Mouse (Mus musculus) 416B (cell line): ENCODE data around the gene 5330417C22Rik.

ENCODE experiments used
- DNase-seq: peaks from one replicate; pipeline ENCODE4 v3.0.0; 2011; ENCODE audit warnings: low read depth

Gene 5330417C22Rik

DNA sequence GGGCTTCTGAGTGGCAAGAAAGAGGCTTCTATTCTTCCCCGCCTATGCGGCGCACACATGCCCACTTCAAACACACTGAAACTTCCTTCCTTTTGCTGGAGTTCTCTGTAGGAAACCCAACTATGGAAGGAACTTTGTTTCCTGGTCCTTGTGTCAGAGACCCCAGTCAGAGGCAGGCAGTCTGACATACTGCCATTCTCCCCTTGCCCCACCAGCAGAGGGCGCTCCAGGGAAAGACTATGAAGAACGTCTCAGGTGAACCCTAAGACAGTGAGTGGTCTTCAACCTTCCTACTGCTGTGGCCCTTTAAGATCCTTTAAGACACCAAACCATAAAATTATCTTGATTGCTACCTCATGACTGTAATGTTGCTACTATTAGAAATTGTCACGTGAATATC lies 69.9 kb downstream of the 5330417C22Rik start:
- DNase-seq = peak; percentile 73

DNA sequence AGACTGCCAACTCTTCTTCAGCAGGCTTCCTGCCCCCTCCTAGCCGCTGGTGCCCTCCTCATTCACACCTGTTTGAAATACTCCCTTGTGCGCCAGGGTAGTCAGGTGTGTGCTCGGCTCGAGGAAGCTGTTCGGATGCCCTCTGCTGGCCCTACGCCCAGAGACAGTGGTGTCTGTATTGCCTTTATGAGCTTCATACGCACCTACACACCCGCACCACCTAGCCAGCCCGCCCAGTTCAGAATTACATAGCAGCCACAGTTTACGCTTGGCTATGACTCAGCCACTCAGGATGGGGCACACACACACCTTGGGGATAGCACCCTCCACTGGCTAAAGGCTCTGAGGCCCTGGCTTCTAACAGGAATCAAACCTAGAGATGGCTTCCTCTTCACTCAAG lies 77.5 kb downstream of the 5330417C22Rik start:
- DNase-seq = peak; percentile 54

DNA sequence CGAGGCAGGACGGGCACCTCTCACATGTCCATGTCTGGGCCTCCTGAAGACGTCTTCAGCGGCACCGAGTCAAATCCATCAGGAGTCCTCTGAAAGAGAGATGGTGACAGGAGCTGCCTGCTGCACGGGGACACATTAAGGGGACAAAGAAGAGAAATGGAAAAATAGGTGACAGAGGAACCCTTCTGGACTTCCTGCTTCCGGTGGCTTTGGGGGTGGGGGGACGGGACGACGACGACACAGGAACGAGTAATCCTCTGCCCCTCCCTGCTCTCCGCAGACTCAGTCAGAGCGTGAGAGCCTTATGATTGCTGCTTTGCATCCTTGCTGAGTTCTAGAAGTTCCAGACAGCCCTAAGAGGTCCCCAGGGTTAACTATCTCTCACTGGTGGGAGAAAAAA lies 78.0 kb downstream of the 5330417C22Rik start:
- peak; percentile 51 for DNase-seq

DNA sequence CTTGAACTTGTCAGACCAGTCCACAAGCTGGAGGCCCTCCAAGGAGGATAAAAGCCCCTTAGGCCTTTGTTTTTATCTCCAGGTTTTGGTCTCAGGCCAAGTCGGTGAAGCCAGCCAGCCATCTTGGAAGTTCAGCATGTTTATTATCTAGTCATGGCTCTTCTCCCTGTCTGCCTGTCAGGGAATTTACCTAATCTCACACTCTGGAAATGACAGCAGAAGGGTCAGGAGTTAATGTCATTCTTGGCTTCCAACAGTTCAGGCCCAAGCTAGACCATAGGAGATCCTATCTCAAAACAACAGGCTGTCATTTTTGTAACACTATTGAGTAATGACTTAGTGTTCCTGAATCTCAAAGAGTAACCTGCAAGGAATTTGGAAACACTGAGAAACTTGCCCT lies 82.2 kb downstream of the 5330417C22Rik start:
- no peak for DNase-seq

DNA sequence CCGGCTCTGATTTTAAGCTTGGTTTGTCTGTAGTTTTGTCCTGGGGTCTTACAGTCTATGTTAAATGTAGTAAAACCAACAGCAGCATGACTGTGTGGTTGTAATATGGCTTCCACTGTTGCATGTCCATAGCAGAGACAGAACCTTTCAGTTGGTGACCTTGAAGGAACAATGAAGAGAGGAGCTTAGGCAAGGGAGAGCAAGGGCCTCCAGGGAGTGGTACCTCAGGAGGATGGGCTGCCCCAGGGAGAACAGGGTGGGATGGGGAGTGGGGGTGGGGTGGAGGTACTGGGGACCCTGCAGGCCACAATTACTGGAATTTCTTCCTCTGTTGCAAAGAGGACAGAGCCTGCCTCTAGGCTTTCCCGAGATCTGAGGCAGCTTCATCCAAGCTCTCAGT lies 84.4 kb downstream of the 5330417C22Rik start:
- no peak for DNase-seq

DNA sequence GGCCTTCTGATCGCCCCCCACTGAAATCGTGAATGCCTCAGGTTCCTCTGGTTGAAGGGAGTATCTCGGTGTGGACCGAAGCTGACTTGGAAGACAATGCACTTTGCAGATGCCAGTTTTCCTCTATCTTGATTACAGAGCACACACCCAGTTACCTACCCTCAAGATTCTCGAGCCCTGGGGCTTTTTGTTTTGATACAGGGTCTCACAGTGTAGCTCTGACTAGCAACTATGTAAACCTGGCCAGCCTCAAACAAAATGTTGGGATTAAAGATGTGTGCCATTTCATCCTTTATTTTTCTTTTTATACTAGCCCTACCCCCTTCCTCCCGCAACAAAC lies 91.0 kb downstream of the 5330417C22Rik start:
- DNase-seq = no peak

DNA sequence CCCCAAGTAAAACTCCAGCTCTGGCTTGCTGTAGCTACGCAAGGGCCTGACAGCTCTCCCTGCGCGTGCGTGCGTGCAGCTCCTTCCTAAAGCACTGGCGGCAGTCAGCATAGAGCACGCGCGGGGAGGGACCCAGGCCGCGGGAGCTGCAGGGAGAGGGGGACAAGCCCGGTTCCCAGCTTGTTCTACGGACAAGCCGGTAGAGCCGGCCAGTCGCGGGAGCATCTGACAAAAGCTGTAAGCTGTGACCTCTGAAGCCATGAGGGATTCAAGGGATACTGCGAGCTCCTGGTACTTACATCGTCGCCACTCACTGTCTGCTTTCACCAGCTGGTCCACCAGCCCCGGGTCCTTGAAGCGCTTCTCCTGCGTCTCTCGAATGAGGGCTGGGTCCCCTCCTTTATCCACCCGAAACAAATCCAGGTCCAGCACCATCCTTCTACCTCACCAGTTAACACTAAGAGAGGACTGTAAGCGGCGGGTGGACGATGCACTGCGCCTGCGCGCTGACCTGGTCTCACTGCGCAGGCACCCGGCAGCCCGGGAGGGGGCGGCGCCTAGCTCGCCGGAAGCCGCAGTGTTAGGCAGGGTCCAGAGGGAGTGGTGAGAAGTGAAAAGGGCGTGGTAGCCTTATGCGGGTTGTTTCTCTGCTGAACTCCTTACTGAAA lies 91.5 kb downstream of the 5330417C22Rik start, which contains the start of gene Sars:
Gene Sars (minus strand): TSS at position 512 of the 668 bp plus-strand sequence.
- DNase-seq = peak; percentile 92

DNA sequence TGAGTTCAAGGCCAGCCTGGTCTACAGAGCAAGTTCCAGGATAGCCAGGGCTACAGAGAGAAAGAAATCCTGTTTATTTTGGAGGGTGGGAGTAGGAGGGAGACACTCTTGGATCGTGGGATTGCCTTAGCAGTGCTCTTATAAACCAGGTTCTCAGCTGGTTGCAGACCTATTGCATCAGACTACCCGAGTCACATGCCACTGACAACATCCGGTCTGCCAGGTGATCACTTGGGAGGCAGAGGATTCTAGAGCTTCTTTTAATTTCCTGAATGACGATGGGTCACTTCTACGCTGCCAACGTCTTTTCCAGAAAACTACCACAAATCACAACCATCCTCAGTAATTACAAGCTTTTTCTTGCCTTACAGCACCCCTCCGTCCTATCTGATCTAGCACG lies 92.3 kb downstream of the 5330417C22Rik start:
- peak; percentile 89 for DNase-seq

DNA sequence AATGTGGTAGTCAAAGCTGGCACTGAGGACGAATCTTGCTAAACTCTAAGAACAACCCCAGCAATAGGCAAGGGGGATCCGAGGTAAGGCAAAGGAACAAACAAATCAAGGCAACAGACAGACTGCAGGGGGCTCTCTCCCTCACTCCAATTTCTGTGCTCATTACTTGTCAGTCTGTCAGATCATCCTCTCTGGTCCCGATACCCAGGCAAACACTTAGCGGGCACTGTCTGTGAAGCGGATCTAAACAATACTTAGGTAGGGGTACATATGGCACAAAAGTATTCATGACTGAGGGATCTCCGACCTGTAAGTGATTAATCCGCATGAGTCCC lies 100.0 kb downstream of the 5330417C22Rik start:
- no peak for DNase-seq

DNA sequence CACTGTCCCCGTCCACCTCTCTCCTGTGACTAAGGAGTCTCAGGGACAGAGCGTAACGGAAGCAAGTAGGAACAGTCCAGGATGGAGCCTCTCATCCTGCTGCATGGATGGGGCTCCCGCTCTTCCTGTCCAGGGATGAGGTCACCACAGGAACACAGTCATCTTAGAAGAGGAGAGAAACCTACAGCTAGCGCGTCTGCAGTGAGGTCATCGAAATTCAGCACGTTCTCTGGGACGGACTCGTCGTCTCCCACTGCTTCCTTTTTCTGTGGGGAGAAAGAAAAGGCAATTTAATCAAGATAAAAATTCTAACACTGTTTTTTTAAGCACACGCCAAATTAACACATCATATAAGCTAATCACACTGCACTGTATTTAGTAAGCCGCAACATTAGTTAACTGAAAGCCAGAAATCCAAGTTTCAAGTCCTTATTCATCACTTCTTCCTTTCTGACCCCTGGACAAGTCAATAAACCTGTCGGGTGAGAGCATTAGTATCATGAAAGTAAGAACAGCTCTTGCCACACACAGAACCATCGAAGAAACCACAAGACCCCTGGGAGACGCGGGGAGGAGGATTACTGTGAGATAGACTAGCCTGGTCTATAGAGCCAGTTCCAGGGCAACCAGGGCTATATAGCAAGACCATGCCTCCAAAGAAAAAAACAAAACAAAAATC lies 100.5 kb downstream of the 5330417C22Rik start:
- DNase-seq = no peak

DNA sequence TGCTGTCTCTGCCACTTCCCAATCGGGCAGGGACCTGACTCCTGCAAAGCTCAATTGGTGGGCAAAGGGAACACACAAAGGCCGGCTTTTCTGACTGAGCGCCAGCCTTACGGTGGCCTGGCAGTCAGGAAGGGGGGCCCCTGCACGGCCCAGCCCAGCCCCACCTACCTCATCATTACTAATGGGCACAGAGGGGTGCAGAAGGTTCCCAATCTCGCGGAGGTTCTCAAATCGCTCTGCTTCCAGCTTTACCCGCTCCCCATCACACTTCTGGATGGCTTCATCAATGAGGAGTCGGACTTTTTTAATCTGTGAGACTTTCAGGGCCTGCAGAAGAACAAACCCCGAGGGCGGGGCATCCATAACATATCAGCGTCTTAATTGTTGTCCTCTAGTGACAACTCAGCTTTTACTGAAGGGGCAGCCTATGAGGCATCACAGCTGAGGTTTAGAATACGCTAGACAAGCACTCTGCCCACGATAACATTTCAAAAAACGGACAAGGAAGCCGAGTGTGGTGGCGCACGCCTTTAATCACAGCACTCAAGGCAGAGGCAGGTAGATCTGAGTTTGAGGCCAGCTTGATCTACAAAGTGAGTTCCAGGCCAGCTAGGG lies 102.3 kb downstream of the 5330417C22Rik start:
- no peak for DNase-seq

DNA sequence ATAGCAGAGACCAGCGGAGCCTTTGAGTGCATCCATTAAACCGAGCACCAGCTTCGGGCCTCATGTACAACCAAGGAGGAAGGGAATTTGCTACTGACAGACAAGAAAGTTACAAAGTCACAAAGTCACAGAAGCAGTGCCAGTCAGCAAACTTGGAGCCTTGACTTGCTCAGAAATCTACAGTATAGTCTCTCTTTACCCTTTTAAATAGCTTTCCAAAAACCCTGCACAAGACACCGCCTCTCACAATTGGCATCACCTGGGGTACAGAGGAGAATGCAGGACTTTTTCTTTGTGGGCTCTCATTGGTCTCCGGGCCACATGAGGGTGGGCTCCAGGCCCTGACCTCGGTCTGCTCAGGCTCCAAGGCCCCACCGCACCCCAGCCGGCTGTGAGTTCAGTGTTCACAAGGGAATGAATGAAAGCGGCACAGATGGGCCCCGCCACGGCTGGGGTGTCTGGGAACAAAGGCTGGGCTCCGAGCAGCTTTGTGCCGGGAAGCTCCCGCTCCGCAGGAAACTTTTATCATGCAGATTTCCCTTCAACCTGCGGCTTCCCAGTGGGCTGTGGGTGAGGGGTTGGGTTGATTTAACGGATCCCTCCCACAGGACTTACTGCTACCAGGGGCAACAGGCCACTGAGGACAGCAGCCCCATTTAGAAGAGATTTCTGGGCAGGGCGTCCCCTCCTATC lies 103.0 kb downstream of the 5330417C22Rik start:
- DNase-seq = no peak

DNA sequence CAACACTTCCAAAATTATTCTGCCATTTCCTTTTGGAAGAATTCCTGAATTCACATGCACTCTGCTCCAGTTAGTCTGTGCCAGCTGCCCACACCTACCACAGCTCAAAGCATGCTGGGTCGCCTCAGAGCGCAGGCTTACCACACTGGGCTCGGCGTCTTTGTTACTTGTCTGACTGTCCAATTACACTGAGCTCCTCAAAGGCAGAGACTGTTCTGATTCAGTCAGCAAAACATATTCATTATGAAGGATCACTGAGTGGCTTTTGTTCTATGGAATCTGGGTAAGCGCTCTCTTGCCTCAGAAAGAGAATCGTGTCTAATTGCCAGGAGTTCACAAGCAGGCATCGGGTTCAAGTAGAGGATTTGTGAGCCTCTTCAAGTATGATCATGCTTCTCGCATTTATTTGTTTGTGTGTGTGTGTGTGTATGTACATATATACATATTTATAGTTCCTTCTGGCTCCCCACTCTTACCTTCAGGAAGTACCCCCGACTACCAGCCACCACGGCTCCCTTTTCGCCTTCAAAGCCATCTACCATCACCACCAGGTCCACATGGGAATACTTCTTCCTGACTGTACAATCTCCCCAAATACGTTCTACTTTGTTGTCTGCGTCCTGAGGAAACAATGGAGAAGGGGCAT lies 103.7 kb downstream of the 5330417C22Rik start:
- no peak for DNase-seq

DNA sequence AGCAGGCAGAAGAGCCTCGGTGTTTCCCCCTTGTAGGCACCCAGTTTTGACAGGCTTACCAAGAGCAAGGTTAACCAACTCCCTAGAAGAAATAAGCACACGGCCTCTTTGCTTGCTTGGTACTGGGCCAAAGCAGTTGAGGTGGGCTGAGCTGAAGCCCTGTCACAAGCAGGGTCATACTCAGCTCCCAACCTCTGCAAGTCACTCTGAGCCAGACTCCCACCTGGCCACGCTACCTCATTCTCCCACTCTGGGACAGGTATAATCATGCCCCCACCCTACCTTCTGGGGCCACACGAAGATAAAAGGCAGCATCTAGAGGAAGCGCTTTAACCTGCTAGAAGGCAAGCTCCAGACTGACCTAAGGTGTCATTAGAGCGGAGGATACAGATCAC lies 110.7 kb downstream of the 5330417C22Rik start:
- no peak for DNase-seq

DNA sequence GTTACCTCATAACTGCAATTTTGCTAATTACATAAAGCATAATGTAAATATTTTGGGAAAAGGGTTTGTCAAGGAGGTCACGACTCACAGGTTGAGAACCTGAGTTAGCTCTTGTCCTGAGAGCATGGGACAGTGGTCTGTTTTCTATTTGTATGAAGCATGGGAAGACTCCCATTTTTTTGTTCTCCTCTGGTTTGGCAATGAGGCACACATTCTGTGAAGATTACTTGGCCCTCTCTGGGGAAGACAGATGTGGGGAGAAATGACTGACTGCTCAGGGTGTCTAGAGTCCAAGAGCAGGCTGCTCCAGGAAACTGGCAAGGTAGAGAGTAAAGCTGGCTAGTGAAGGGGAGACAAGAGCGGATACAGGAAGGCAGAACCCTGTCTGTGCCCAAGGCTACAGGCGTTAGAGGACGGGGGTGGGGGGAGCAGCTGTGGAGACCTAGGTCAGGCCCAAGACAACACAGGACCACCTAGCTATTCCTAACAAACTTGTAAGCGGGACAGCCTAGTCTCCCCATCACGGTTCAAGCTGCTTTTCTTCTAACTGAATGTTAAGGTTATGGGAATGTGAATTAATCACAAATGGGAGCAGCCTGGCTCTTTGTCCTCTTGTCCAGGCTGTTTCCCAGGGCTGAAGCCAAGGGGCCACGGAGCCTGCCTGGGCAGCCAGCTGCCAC lies 111.3 kb downstream of the 5330417C22Rik start:
- DNase-seq = no peak

DNA sequence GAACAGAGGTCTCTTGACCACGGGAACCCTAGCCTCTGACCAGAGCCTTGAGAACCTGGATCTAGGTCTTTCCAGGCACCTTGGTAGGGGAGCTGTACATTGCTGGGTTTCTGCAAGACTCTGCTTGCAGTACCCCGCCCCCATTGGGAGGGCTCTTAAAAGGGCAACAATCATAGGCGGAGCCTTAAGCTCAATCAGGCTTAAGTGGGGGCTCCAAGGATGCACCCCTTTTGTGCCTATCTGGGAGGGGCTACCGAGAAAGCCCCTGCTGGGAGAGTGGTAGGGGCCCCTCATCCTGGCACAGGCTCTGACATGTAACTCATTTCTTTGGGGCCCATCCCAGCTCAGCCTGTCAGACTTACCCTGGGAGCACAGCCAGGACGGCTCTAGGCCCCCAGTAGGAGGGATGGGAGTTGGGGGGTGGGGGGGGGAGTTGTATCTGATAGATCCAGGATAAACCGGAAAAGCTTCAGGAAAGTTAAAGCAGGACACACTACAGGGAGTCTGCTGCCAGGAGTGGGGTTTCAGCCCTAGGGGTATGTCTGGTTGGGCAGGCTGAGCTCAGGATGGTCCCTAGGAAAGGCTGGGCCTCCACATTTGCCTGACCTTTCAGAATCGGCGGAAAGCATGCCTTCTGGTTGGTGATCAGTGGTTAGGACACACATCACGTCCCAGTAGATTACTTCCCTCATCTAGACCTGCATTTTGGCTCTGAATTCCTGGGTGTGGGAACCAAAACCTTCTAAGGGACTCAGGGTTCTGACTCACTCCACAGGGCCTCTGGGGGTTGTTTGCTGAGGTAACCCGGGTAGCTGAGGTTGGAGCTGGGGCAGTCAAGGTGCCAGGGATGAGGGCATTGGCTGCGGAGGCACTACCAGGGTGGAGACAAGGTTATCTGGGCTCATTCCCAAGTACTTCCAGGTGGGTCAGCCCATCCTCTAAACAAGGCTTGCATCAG lies 112.2 kb downstream of the 5330417C22Rik start:
- DNase-seq = no peak

DNA sequence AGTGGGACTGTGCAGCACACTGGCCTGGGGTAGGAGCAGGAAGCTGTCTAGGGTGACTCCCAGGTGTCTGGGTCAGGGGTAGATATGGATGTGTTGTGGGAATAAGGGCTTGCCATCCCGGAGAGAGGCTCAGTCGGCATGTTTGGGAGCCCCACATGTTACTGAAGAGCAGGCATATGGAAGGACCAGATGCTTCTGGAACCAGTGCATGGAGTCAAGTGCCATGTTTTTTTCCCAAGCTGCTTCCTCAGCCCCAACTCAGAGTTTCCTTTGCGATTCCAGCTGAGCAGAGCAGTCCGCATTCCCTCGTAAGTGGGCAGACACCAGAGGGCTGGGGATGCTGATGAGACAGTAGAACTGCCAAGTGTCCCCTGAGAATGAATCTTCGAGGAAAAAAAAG lies 113.3 kb downstream of the 5330417C22Rik start:
- no peak for DNase-seq

DNA sequence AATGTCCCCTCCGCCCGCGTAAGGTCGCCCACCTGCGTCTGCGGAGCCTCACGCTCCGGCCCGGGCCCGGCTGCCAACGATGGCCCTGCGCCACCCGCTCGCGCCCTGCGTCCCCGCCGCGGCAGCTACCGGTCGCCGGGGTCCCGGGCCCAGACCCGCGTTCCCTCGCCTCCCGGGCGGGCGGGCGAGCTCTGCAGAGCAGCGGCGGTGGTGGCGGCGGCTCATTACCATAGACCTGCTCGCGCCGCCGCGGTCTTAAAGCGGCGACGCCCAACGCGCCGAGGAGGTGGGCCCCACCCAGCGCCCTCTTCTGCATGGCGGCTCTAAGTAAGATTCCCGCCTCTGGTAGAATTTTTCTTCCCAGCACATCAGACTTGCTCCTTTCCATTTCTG lies 120.5 kb downstream of the 5330417C22Rik start:
- no peak for DNase-seq

DNA sequence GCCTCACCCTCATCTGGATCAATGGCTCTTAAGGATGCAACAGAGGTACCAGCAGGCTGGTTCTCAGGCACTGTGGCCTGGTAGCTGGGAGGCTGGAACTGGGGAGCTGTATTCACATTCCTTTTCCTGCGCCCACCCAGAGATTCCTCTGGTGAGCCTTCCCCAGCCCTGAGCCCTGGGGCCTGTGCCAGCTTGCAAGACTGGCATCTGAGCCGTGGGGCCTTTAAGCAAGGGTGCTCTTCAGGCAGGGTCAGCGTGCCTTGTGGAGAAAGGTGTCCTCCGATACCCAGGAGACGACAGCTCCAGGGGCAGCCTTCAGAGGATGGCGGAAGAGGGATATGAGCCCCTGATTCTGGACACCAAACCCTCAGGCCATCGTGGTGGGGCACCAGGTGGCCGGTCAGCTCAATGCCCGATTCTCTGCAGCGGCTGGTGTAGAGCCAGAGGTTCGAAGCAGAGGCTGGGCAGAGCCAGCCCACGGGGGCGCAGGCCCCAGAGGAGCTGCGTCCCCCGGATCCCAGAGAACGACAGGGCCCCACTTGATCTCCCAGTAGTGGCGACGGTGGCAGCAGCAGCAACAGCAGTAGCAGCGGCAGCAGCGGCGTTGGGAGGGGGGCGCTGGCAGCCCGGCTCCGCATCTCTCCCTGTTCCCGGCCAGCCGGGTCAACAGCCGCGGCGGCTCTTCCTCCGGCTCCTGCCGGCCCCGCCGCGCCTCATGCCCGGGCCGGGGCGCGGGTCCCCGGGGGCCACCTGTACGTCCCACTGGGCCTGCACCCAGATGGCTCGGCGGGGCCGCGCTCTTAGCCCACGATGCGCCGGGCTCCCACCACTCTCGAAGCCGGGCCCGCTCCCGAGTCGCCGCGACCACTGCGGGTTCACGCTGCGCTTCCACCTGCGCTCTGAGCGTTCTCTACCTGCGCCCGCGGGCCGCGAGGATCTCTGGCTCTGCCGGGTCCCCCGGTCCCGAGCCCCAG lies 121.2 kb downstream of the 5330417C22Rik start, which contains the start of gene Celsr2:
Gene Celsr2 (minus strand): TSS at position 696 of the 974 bp plus-strand sequence.
- DNase-seq = no peak
